Mouse (Mus musculus): Measurements from ENCODE around the gene Rpl19.

Rpl19 gene

GRCm38 (mm10) chr11:98052129-98052988 lies 25.8 kb downstream of the Rpl19 start:
- DNase-seq (ENCODE audit: low read depth, low spot score): no peak

- DNase-seq (ENCODE audit: low read depth, low spot score): no peak
These were observed 26.7 kb downstream of the Rpl19 start, which contains the start of gene Stac2 for GRCm38 (mm10) chr11:98052989-98053834. TSS of gene Stac2 (minus strand) at chr11:98053462.

- DNase-seq (ENCODE audit: low read depth, low spot score): no peak
These were observed 31.0 kb downstream of the Rpl19 start for GRCm38 (mm10) chr11:98057466-98057865.

- no peak for DNase-seq (ENCODE audit: low read depth, low spot score)
These were observed 31.5 kb downstream of the Rpl19 start for GRCm38 (mm10) chr11:98057998-98058397.

- DNase-seq (ENCODE audit: low read depth, low spot score): no peak
These were observed 33.2 kb downstream of the Rpl19 start for GRCm38 (mm10) chr11:98059662-98060061.

- no peak for DNase-seq (ENCODE audit: low read depth, low spot score)
These were observed 33.7 kb downstream of the Rpl19 start for GRCm38 (mm10) chr11:98060104-98060692.

GRCm38 (mm10) chr11:98061441-98061840 lies 34.9 kb downstream of the Rpl19 start:
- DNase-seq (ENCODE audit: low read depth, low spot score): no peak

- DNase-seq (ENCODE audit: low read depth, low spot score): no peak
These were observed 35.5 kb downstream of the Rpl19 start for GRCm38 (mm10) chr11:98061904-98062562.

- no peak for DNase-seq (ENCODE audit: low read depth, low spot score)
These were observed 39.7 kb downstream of the Rpl19 start for GRCm38 (mm10) chr11:98066201-98066600.

- no peak for DNase-seq (ENCODE audit: low read depth, low spot score)
These were observed 40.7 kb downstream of the Rpl19 start for GRCm38 (mm10) chr11:98067255-98067654.

GRCm38 (mm10) chr11:98073442-98073841 lies 46.9 kb downstream of the Rpl19 start:
- no peak for DNase-seq (ENCODE audit: low read depth, low spot score)

- peak; percentile 73 for DNase-seq (ENCODE audit: low read depth, low spot score)
These were observed 48.8 kb downstream of the Rpl19 start for GRCm38 (mm10) chr11:98075195-98075808.

GRCm38 (mm10) chr11:98077086-98077485 lies 50.6 kb downstream of the Rpl19 start:
- DNase-seq (ENCODE audit: low read depth, low spot score): no peak
